Mouse (Mus musculus) ES-E14 (cell line): ENCODE measurements around the gene Tenm2. TPM values are rescaled to one million over a fixed set of nuclear protein-coding genes. Genes with fewer than 3 reads are reported as not detected.

Source experiments
- DNase-seq: peaks from one replicate; pipeline ENCODE4 v3.0.0-alpha.2; 2013; ENCODE audit warnings: low read depth, low spot score
- H3K27ac ChIP-seq: 2 replicates; pipeline ENCODE4 v1.5.1; 2012; ENCODE audit warnings: low read depth, mild to moderate bottlenecking, low read length, moderate library complexity, mixed read lengths; ENCODE audit not compliant: poor library complexity, insufficient read depth, severe bottlenecking
- H3K36me3 ChIP-seq: 2 replicates; pipeline ENCODE4 v1.6.1; 2012; ENCODE audit warnings: mild to moderate bottlenecking, low read length, moderate library complexity, mixed read lengths; ENCODE audit not compliant: control insufficient read depth, poor library complexity, insufficient read depth, severe bottlenecking
- H3K4me1 ChIP-seq, 2 experiments: fragments of 150-350 bp in 1 of 2; sonication (generic) in 1 of 2; 2 replicates each; pipeline ENCODE4 v1.6.1; 2012; ENCODE audit warnings: low read length in 2 of 2, mild to moderate bottlenecking in 1 of 2, mixed read lengths in 1 of 2; ENCODE audit not compliant: control insufficient read depth in 2 of 2, insufficient read depth in 2 of 2, poor library complexity in 1 of 2
- H3K4me3 ChIP-seq, 2 experiments: fragments of 150-350 bp in 1 of 2; sonication (generic) in 1 of 2; 2 replicates each; pipeline ENCODE4 v1.5.1; 2012; ENCODE audit warnings: low read length in 2 of 2, low read depth in 1 of 2, mild to moderate bottlenecking in 1 of 2, mixed read lengths in 1 of 2; ENCODE audit not compliant: insufficient read depth in 1 of 2, poor library complexity in 1 of 2, severe bottlenecking in 1 of 2
- H3K9ac ChIP-seq: 2 replicates; pipeline ENCODE4 v1.6.1; 2012; ENCODE audit warnings: low read depth, mild to moderate bottlenecking, low read length, mixed read lengths; ENCODE audit not compliant: poor library complexity, insufficient read depth, severe bottlenecking
- H3K9me3 ChIP-seq: fragments of 150-350 bp; sonication (generic); 2 replicates; pipeline ENCODE4 v1.6.1; 2012; ENCODE audit warnings: low read depth, mild to moderate bottlenecking, low read length; ENCODE audit not compliant: control insufficient read depth, insufficient read depth
- CHD2 ChIP-seq: IDR thresholded peaks from 2 replicates; pipeline ENCODE4 v1.6.1; 2014; ENCODE audit warnings: mild to moderate bottlenecking, low read depth, low read length, inconsistent platforms
- HCFC1 ChIP-seq: IDR thresholded peaks from 2 replicates; pipeline ENCODE4 v1.6.1; 2012; ENCODE audit warnings: low read length, inconsistent platforms, borderline replicate concordance; ENCODE audit not compliant: insufficient read depth
- MAFK ChIP-seq: IDR thresholded peaks from 2 replicates; pipeline ENCODE4 v1.6.1; 2014; ENCODE audit warnings: mild to moderate bottlenecking, low read depth, low read length, inconsistent platforms; ENCODE audit not compliant: insufficient read depth
- ZC3H11A ChIP-seq: IDR thresholded peaks from 2 replicates; pipeline ENCODE4 v1.6.1; 2012; ENCODE audit warnings: low read depth, mild to moderate bottlenecking, inconsistent platforms, low read length, borderline replicate concordance
- ZNF384 ChIP-seq: IDR thresholded peaks from 2 replicates; pipeline ENCODE4 v1.6.1; 2012; ENCODE audit warnings: low read depth, low read length, inconsistent platforms
- in situ Hi-C, 2 experiments: fragments of 600-800 bp; cut with MboI; formaldehyde crosslinking; loops; one replicate each; pipeline ENCODE4 v1.15.1; 2025; ENCODE audit warnings: low sequenced_read_pairs in 2 of 2, inconsistent platforms in 1 of 2; ENCODE audit not compliant: unreplicated experiment in 2 of 2
- total RNA-seq: library from RNA; depleted of rRNA; stranded (reverse); fragments of 300-350 nt; gene quantifications from 2 replicates; pipeline ENCODE4 v1.2.3, GENCODE M21; 2012

Tenm2 gene
- total RNA-seq, 1 experiment: 0.04 TPM

DNA sequence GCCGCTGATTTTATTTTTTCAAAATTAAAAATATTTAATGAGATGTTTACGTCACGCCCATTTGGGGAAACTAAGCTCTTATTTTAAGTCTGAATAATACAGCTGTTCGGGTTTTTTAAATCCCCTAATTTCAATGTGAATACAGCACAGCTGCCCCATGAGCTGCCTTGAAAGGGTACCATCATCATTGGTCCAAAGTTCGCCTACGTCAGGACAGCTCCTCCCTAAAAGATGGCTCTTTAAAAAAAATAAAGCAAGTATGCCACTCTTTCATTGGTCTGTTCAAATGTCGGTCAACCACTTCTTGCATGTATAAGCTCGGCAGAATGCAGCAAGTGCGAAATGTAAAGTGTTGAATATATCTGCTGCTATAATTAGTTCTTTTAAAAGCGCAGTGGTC lies 160.4 kb downstream of the Tenm2 start:
- no peaks in the 10 kb centered on the region for H3K4me1 ChIP-seq
- H3K36me3 ChIP-seq: no peaks in the 10 kb centered on the region
- H3K4me3 ChIP-seq: no peak overlapping the region; a peak in 1 of 4 replicates
- no peak overlapping the region for H3K27ac ChIP-seq
- H3K9ac ChIP-seq: no peak overlapping the region
- DNase-seq: no peak
- TF ChIP-seq CHD2 (no peak), HCFC1 (no peak), ZNF384 (peak; percentile 70)
- in situ Hi-C loops: no loop called here
- H3K9me3 ChIP-seq: no peaks in the 10 kb centered on the region

DNA sequence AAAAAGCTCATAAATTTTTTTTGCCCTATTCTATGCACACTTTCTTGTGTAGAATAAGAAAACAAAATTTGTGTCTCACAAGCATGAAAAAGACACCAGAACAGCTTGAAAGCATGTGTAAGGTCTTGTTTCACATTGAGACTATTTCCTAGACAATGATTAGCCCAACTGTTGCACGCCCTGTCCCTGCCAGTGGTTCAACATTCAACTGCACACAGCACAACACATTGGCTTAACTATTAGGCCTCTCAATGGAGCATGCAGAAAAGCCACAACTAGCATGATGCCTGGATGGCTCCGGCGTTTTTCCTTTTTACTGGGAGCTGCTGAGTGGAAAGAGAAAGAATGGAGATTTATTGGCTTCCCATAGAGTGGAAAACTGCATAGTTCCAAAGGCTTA lies 170.3 kb downstream of the Tenm2 start:
- H3K4me1 ChIP-seq: no peaks in the 10 kb centered on the region
- no peak overlapping the region for H3K9ac ChIP-seq
- in situ Hi-C loops: no loop called here
- TF ChIP-seq ZNF384 (no peak), CHD2 (no peak), HCFC1 (no peak), MAFK (no peak), ZC3H11A (no peak)
- no peaks in the 10 kb centered on the region for H3K9me3 ChIP-seq
- no peak overlapping the region for H3K4me3 ChIP-seq
- DNase-seq: no peak
- H3K27ac ChIP-seq: no peak overlapping the region
- H3K36me3 ChIP-seq: no peaks in the 10 kb centered on the region

GRCm38 (mm10) chr11:37046671-37047070 lies 189.1 kb downstream of the Tenm2 start:
- Histone ChIP-seq H3K4me1 (no peaks in the 10 kb centered on the region), H3K27ac (no peak overlapping the region), H3K9ac (no peak overlapping the region), H3K9me3 (no peaks in the 10 kb centered on the region), H3K36me3 (no peaks in the 10 kb centered on the region), H3K4me3 (no peak overlapping the region)
- TF ChIP-seq HCFC1 (no peak), ZC3H11A (peak; percentile 48)
- in situ Hi-C loops: no loop called here
- peak; percentile 25 for DNase-seq

- H3K4me1 ChIP-seq: no peaks in the 10 kb centered on the region
- in situ Hi-C loops: no loop called here
- TF ChIP-seq ZC3H11A: no peak
- no peak for TF ChIP-seq CHD2
- TF ChIP-seq HCFC1: no peak
- no peak for TF ChIP-seq ZNF384
- TF ChIP-seq MAFK: no peak
- H3K27ac ChIP-seq: no peak overlapping the region
- no peaks in the 10 kb centered on the region for H3K9me3 ChIP-seq
- no peak for DNase-seq
- no peaks in the 10 kb centered on the region for H3K36me3 ChIP-seq
- no peak overlapping the region for H3K4me3 ChIP-seq
- H3K9ac ChIP-seq: no peak overlapping the region
Observed at GRCm38 (mm10) chr11:37041259-37041658, 194.5 kb downstream of the Tenm2 start.

DNA sequence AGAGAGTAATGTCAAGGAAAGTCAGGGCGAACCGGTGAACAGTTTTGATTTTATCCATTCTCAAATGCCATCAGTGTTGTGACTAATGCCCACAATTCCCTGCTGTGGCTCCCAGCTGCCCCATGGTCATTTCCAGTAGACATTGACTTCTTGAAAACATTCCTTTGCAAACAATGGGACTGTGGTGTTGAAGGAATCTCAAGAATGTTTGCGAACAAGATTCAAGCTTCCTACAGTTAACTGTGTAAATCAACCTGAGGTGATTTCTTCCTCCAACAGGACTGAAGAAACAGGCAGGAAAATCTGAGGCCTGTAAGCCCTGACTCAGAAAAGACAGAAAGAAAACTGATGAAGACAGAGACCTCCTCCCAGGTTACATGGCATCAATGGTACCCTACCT lies 196.5 kb downstream of the Tenm2 start:
- H3K4me1 ChIP-seq: no peaks in the 10 kb centered on the region
- H3K27ac ChIP-seq: no peak overlapping the region
- H3K36me3 ChIP-seq: no peaks in the 10 kb centered on the region
- no peaks in the 10 kb centered on the region for H3K9me3 ChIP-seq
- no peak for TF ChIP-seq ZNF384
- TF ChIP-seq MAFK: no peak
- no peak for TF ChIP-seq CHD2
- TF ChIP-seq HCFC1: no peak
- TF ChIP-seq ZC3H11A: no peak
- no peak overlapping the region for H3K9ac ChIP-seq
- DNase-seq: peak; percentile 9
- H3K4me3 ChIP-seq: no peak overlapping the region
- in situ Hi-C loops: no loop called here
